Mouse (Mus musculus): ENCODE results near the gene Gm20388. TPM values are rescaled to one million over a fixed set of nuclear protein-coding genes. Genes with fewer than 3 reads are reported as not detected.

Gene Gm20388
- total RNA-seq, 2 experiments from 2014 or later = 8.8 TPM

DNA sequence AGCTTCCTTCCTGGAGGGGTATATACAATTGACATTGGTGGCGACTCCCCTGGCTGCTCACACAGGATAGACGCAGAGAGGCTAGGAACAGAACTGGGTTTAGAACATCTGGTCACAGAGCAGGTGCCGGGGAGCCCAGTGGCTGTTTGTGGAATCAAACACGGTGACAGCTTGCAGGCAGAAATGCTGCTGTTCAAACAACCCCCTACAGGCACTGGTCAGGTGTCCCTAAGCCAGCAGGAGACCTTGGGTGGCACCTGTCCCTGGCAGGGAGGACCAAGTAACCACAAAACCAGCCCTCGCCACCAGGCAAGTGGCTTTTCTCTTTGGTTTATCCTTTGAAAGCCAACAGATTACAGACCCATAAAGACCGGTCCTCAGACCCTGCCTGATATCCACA lies 2761.3 kb downstream of the Gm20388 start:
- no peak for DNase-seq (ENCODE audit: extremely low spot score in 1 of 2, low spot score in 1 of 2)

DNA sequence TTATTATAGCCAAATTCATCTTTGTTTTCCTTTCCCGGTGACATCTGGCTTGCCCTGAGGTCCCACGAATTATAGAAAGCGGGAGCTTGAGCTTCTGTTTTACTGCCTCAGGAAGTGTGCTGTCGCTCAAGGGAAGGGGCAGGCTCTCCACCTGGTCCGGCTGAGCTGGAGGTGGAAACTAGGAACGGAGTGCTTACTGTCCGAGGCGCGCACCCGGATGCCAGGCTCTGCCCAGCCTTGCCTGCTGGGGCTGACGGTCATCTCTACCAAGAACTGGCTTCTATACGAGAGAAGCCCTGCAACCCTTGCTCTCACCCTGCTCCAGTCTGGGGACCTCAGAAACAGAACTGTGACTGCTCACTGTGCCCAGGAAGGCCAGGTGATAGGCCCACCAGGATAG lies 2763.3 kb downstream of the Gm20388 start:
- no peak for DNase-seq (ENCODE audit: extremely low spot score in 1 of 2, low spot score in 1 of 2)

DNA sequence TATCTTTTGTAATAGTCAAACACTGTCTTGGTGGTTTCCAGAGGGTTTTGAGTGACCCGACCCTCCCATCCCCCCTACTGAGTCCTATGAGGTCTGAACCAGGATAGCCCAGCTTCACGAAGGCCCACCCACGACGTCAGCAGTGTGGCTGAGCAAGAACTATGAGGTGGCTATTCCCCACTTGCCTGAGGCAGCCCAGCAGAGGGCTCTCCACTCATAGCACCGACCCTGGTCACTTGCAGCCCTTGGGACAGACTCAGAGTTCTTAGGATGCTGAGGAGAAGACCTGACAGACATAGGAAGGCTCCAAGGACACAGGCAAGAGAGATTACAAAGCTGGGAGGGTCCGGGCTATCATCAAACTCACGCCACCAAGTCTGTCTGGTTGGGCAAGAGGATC lies 2764.4 kb downstream of the Gm20388 start:
- no peak for DNase-seq (ENCODE audit: extremely low spot score in 1 of 2, low spot score in 1 of 2)

- no peak for DNase-seq (ENCODE audit: extremely low spot score in 1 of 2, low spot score in 1 of 2)
Observed at GRCm38 (mm10) chr8:122675596-122676420, 2765.2 kb downstream of the Gm20388 start.

DNA sequence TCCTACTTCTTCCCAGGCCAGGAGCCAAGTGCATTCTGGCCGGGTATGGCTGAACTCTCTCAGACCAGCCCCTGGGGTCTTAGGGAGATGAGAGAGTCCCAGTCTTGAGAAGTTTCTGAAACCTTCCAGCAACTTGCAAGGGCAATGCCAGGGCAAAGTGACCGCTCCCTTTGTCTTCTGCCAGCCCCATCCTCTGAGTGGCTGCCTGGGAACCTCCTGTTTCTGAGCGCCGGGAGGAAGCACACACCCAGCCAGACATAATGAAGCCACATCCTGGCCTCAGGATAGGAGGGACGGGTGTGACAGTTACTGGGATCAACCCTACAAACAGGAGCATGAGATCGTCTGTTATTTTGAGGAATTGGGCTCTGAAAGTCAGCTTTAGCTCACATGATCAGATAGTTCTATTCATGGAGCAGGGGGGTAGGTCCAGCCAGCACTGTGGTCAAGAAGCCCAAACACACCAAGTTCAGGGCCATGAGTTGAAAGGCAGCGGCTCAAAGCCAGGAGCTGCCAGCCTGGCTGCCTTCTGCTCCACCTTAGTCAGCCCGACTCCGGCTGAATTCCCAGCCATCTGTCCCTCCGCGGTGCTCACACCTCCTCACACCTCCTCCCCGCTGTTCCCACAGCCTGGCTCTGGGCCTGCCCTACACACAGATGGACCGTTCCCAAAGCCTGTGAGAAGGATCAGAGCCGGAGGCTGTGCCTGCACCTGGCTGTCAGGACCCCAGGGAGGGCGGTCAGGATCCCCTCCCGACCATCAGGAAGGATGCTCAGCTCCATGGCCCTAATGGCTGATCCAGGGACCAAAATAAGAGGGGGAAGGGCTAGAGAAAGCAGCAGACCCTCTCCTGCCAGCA lies 2766.2 kb downstream of the Gm20388 start:
- peak; percentile 54 to 62 for DNase-seq (ENCODE audit: extremely low spot score in 1 of 2, low spot score in 1 of 2)

- DNase-seq (ENCODE audit: extremely low spot score in 1 of 2, low spot score in 1 of 2) = peak; percentile 30 to 41
Observed at GRCm38 (mm10) chr8:122677481-122678021, 2766.9 kb downstream of the Gm20388 start.

DNA sequence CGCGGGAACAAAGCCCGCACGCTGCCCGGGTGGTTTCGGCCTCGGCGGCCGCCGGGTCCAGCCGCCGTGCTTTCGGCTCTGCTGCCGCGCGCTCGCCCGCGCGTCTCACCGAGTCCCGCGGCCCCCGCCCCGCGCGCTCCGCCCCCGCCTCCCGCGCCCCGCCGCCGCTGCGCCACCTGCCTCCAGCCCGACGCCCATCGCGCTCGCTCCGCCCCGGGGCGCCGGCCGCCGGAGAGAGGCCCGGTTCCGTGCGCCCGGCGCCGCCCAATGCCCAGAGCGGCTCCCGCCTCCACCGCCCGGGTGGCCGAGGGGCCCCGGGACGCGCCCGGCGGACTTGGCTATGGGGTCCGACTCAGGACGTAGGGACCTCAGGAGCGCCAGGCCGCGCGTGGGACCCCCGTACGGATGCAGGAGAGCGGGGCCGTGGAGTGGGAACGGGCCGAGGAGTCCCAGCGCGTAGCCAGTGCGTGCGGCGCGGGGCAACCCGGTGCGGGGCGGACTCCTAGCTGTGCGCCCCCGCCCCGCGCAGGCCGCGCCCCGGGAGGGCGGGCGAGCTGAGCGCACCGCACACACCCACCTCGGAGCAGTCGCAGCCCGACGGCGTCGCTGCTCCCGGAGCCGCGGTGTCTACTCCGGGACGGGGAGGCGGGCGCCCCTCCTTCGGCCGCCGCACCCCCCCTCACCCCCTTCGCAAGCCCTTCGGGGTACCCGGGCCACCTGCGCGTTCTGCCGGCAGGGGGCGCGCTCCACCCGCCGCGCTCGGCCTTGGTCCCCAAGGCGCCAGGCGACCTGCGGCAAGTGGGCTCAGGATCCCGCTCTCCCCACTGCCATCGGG lies 2767.6 kb downstream of the Gm20388 start:
- DNase-seq (ENCODE audit: extremely low spot score in 1 of 2, low spot score in 1 of 2) = peak; percentile 85

- no peak for DNase-seq (ENCODE audit: extremely low spot score in 1 of 2, low spot score in 1 of 2)
Observed at GRCm38 (mm10) chr8:122678896-122679210, 2768.2 kb downstream of the Gm20388 start.

DNA sequence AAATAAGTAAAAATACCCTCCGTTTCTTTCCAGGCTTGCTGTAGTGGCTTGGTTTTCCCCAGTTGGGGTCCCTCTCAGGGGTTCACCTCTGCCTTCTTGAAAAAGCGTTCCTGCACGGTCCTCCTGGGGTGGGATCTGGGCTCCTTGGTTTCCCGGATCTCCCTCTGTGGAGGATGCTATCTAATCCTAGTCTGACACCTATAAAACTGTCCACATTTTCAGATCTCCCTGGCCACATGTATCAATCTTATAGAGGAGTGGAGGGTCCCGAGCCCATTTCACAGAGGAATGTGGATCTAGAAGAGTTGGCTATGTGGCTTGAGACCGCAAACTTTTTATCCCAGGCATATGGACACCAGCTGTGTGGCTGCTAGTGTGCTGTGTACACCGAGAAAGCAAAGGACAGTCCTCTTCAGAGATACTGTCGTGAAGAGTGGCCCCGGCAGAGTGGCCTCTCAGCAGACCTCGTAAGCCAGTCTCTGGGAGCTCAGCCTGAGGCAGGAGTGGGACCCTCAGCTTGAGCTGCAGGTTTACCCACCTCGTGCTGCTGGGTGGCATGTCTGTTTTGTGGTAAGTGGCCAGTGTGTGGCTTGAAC lies 2768.8 kb downstream of the Gm20388 start:
- no peak for DNase-seq (ENCODE audit: extremely low spot score in 1 of 2, low spot score in 1 of 2)

DNA sequence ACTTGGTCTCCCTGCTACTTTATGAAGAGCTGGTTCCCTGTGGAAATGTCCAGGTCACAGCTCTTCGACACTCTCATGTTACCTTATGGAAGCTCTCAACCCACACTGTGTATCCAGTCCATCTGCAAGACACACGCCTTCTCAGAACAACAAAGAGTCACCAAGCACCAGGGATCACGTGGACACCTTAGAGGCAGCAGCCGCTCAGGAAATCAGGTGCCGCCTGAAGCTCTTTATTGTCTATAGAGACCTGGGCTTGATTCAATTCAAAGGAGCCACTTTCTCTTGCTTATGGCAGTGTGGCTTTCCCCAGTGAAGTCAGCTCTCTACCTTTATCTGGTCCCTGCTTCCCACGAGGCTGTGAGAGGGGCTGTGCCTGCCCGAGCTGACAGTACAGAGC lies 2769.5 kb downstream of the Gm20388 start:
- DNase-seq (ENCODE audit: extremely low spot score in 1 of 2, low spot score in 1 of 2) = no peak

GRCm38 (mm10) chr8:122682820-122683219 lies 2772.2 kb downstream of the Gm20388 start:
- no peak for DNase-seq (ENCODE audit: extremely low spot score in 1 of 2, low spot score in 1 of 2)

DNA sequence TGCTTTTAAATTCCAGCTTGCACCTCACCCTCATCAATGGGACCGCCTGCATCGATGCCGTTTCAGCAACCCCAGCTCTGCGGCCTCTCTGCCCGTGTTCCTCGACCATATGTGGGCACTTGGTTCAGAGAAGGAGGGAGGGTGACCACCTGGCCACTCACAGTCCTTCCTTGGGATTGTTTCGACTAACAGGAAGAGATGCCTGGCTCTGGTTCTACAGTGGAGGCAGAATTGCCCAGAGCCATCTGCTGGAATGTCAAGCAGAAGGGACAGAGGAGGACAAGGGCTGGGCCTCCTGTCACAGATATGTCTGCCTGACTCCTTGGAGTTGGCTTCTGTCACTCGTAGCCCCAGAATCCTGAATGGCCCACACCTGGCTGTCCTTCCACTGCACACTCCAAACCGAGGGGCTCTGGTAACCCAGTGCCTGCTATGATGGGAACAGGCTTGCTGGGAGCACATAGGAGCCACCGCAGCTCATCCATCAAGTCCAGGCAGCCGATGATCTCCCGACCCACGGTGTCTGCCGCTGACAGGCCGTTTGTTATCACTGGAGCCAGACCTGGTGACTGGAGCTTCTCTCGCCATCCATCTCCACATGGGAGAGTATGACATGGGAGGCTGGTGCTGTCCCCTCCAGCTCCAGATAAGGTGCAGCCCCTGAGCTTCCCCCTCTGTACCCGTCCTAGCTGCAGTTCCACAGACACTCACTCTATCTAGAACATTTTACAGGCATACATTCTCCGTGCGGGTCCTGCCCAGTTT lies 2774.6 kb downstream of the Gm20388 start:
- DNase-seq (ENCODE audit: extremely low spot score in 1 of 2, low spot score in 1 of 2) = no peak

GRCm38 (mm10) chr8:122686879-122687278 lies 2776.2 kb downstream of the Gm20388 start:
- DNase-seq (ENCODE audit: extremely low spot score in 1 of 2, low spot score in 1 of 2) = no peak

- no peak for DNase-seq (ENCODE audit: extremely low spot score in 1 of 2, low spot score in 1 of 2)
Observed at GRCm38 (mm10) chr8:122689315-122689714, 2778.7 kb downstream of the Gm20388 start.

DNA sequence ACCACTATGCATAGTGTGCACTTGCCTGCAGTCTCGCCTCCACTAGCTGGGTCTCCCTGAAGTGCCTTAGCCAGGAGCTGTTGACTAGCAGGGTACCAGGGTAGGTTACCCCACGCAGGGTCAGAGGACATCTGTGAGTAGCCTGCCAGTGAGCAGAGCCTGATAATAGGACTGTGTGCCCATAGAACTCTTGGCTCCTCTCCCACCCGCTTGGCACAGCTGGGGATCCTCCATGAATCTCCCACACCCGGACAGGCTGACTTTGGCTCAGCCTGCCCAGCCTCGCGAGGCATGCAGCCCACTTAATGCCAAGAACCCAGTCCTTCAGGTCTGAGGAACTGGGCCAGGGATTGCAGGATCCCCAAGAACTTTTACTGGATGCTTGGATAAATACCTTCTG lies 2780.4 kb downstream of the Gm20388 start:
- no peak for DNase-seq (ENCODE audit: extremely low spot score in 1 of 2, low spot score in 1 of 2)

GRCm38 (mm10) chr8:122692152-122692551 lies 2781.5 kb downstream of the Gm20388 start:
- DNase-seq (ENCODE audit: extremely low spot score in 1 of 2, low spot score in 1 of 2) = no peak

GRCm38 (mm10) chr8:122695438-122696042 lies 2784.9 kb downstream of the Gm20388 start:
- no peak for DNase-seq (ENCODE audit: extremely low spot score in 1 of 2, low spot score in 1 of 2)

- peak in 1 of 2 experiments; percentile 59 for DNase-seq (ENCODE audit: extremely low spot score in 1 of 2, low spot score in 1 of 2)
Observed at GRCm38 (mm10) chr8:122697181-122697581, 2786.5 kb downstream of the Gm20388 start.

DNA sequence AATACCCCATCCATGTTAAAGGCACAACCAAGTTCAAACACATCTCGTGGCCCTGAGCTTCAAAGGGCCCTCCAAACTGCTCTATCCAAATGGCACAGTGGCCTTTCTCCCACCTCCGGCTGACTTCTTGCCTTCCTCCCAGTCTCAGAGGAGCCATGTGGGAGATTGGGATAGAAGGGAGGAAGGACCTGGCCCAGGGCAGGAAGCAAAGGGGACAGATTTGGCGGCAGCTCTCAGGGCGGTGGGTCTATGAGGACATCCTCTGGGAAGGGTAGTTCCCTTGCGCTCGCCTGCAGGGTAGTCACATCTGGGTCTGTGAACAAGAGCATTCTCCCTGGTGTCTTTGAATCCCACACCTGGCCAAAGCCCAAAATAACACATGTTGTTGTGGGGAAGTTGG lies 2786.9 kb downstream of the Gm20388 start:
- DNase-seq (ENCODE audit: extremely low spot score in 1 of 2, low spot score in 1 of 2) = no peak
